Mouse (Mus musculus) liver, adult 2 months (tissue): ENCODE measurements around the gene Msh2.

Experiments
- CTCF ChIP-seq: fragments of 200-500 bp; IDR thresholded peaks from 2 replicates; pipeline ENCODE4 v1.5.1; 2011; ENCODE audit warnings: low read depth, low read length, control low read depth
- POLR2A ChIP-seq: fragments of 200-500 bp; IDR thresholded peaks from 2 replicates; pipeline ENCODE4 v1.6.1; 2011; ENCODE audit warnings: low read length, control low read depth; ENCODE audit not compliant: insufficient read depth; ENCODE audit errors: extremely low read depth

DNA sequence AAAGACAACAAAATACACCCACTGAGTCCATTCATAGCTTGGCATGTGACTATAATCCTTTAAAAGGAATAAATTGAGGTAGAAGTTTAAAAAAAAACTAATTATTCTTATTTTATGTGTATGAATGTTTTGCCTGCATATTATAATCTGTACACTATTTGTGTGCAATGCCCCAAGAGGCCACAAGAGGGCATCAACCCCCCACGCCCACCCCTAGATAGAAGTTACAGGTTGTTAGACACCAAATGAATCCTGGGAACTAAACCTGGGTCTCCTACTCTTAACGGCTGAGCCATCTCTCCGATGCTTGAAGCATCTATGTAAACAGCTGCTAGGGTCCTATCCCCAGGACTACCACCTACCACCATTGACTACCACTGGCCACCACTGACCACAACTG is 101.0 kb downstream of the Msh2 start:
- no peak for TF ChIP-seq POLR2A
- peak; percentile 57 for TF ChIP-seq CTCF
